Mouse (Mus musculus): Measurements from ENCODE around the gene Ptbp2.

DNA sequence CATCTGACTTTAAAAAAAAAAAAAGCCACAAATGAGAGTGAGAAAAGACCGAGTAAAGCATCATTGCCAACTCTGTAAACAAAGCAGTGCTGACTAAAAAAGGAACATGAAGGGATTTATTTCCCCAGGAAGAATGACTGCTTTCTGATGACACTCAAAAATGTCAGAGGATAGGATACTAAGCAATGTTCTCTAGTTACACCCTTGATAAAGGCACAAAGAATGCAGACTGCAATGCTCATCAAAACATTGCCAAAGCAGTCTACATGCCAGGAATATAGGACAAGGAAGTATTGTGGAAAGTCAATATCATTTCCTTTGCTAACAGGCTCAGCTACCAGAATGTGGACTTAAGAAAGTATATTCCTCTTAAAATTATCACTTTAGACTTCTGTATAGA, 38.5 kb downstream of the Ptbp2 start:
- TF ChIP-seq EP300 (optimal IDR thresholded peaks at IDR 0.05) (no peak), CTCF (IDR thresholded peaks at IDR 0.05; ENCODE audit: low read depth) (no peak)
